Mouse (Mus musculus) kidney, embryonic 15.5 days (tissue): ENCODE data around the gene Gm28051. TPM values are rescaled to one million over a fixed set of nuclear protein-coding genes. Genes with fewer than 3 reads are reported as not detected.

Experiments
- ATAC-seq: fragments of 200-750 bp; cut with Nextera tagmentation; replicated peaks from 2 replicates; pipeline ENCODE4 v1.8.0; 2017; ENCODE audit warnings: moderate TSS enrichment; ENCODE audit not compliant: low FRiP score
- H3K27ac ChIP-seq: fragments of 300-500 bp; sonication (generic); 2 replicates; pipeline ENCODE4 v1.5.1; 2015; ENCODE audit warnings: mild to moderate bottlenecking, inconsistent platforms
- H3K27me3 ChIP-seq: fragments of 300-500 bp; sonication (generic); 2 replicates; pipeline ENCODE4 v1.6.1; 2015; ENCODE audit warnings: inconsistent platforms
- H3K36me3 ChIP-seq: fragments of 300-500 bp; sonication (generic); 2 replicates; pipeline ENCODE4 v1.6.1; 2015; ENCODE audit warnings: inconsistent platforms
- H3K4me1 ChIP-seq: fragments of 300-500 bp; sonication (generic); 2 replicates; pipeline ENCODE4 v1.6.1; 2015; ENCODE audit warnings: inconsistent platforms
- H3K4me2 ChIP-seq: fragments of 300-500 bp; sonication (generic); 2 replicates; pipeline ENCODE4 v1.6.1; 2015; ENCODE audit warnings: moderate library complexity, mild to moderate bottlenecking, inconsistent platforms
- H3K4me3 ChIP-seq: fragments of 300-500 bp; sonication (generic); replicated peaks from 2 replicates; pipeline ENCODE4 v1.5.1; 2015; ENCODE audit warnings: mild to moderate bottlenecking, inconsistent platforms
- H3K9ac ChIP-seq: fragments of 300-500 bp; sonication (generic); 2 replicates; pipeline ENCODE4 v1.6.1; 2015; ENCODE audit warnings: mild to moderate bottlenecking, inconsistent platforms
- H3K9me3 ChIP-seq: fragments of 300-500 bp; sonication (generic); replicated peaks from 2 replicates; pipeline ENCODE4 v1.6.1; 2016; ENCODE audit warnings: inconsistent platforms
- WGBS: fragments of 180-500 bp; shearing (Covaris S2); methylation state at CpG from one replicate; pipeline ENCODE4 v1.1.7; 2015; ENCODE audit warnings: mixed read lengths; 5-methylcytosine and 5-hydroxymethylcytosine counted together
- microRNA counts: library from miRNA; unstranded; fragments of <30 nt; microRNA quantifications from one replicate; lab custom pipeline; 2016
- microRNA-seq: library from miRNA; unstranded; fragments of <30 nt; microRNA quantifications from one replicate; pipeline ENCODE4, GENCODE M21; 2016
- polyA plus RNA-seq: library from polyadenylated mRNA; unstranded; fragments of >200 nt; fragmentation: Nextera tagmentation; extraction: Ambion mirVana; gene quantifications from 2 replicates; pipeline ENCODE4 v1.2.1, GENCODE M21; 2015

Gene Gm28051
- polyA plus RNA-seq, 1 experiment from 2014 or later: not detected

GRCm38 (mm10) chr12:102677089-102677488 lies 80.5 kb downstream of the Gm28051 start:
- no peak overlapping the region for H3K27ac ChIP-seq
- no peaks in the 10 kb centered on the region for H3K27me3 ChIP-seq
- H3K4me1 ChIP-seq: peaks cover 33% of the 10 kb centered on the region
- 79% methylated on average over 3 of the region's 3 CpGs for WGBS
- ATAC-seq: no peak
- H3K9ac ChIP-seq: no peak overlapping the region
- H3K9me3 ChIP-seq: no peaks in the 10 kb centered on the region
- no peak overlapping the region for H3K4me2 ChIP-seq
- no peak overlapping the region for H3K4me3 ChIP-seq
- 0 out of 2 replicates have a peak, but pooled peaks cover 7% of the 10 kb centered on the region for H3K36me3 ChIP-seq

DNA sequence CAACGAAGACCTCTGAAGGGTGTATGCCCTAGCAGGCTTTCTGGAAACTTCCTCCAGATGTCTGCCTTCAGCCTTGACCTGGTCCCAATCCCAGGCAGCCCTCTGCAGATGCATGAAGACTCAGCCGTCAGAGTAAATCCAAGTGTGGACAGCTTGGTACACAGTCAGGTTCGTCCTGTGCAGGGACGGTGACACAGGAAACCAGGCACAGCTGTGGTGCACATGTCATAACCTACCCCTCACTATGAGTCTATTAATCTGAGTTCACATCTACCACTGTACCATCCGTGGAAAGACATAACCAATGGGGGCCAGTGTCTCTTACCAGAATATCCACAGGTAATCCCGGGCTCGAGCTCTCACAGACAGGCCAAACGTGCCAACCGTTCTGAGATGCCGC lies 83.0 kb downstream of the Gm28051 start:
- Histone ChIP-seq H3K9ac (no peak overlapping the region), H3K4me3 (no peak overlapping the region), H3K36me3 (0 out of 2 replicates have a peak, but pooled peaks cover 7% of the 10 kb centered on the region), H3K27me3 (no peaks in the 10 kb centered on the region), H3K4me2 (no peak overlapping the region), H3K9me3 (no peaks in the 10 kb centered on the region), H3K27ac (no peak overlapping the region), H3K4me1 (peaks cover 31% of the 10 kb centered on the region)
- WGBS: 84% methylated on average over 10 of the region's 10 CpGs
- ATAC-seq: no peak

DNA sequence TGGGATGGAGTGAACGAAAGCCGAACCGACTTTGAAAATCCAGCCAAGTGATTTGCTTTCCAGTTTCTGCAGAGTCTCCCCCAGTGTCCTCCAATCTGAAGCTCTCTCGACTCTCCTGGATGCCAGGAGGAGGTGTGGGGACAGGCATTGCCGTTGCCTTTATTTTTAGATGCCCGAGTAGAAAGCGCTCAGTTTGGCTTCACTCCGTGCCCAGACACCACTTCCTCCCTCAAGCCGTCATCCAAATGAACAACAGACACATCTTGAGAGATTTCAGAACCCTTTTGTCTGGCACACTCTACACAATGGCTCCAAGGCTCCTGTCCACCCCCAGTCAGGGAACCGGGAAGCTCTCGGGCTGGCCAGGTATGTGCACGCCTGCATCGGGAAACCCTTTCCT lies 83.4 kb downstream of the Gm28051 start:
- no peak overlapping the region for H3K4me2 ChIP-seq
- H3K27ac ChIP-seq: no peak overlapping the region
- H3K27me3 ChIP-seq: no peaks in the 10 kb centered on the region
- peaks cover 27% of the 10 kb centered on the region for H3K4me1 ChIP-seq
- H3K9ac ChIP-seq: no peak overlapping the region
- H3K9me3 ChIP-seq: no peaks in the 10 kb centered on the region
- no peak for ATAC-seq
- H3K36me3 ChIP-seq: 0 out of 2 replicates have a peak, but pooled peaks cover 7% of the 10 kb centered on the region
- no peak overlapping the region for H3K4me3 ChIP-seq
- 92% methylated on average over 13 of the region's 13 CpGs for WGBS

DNA sequence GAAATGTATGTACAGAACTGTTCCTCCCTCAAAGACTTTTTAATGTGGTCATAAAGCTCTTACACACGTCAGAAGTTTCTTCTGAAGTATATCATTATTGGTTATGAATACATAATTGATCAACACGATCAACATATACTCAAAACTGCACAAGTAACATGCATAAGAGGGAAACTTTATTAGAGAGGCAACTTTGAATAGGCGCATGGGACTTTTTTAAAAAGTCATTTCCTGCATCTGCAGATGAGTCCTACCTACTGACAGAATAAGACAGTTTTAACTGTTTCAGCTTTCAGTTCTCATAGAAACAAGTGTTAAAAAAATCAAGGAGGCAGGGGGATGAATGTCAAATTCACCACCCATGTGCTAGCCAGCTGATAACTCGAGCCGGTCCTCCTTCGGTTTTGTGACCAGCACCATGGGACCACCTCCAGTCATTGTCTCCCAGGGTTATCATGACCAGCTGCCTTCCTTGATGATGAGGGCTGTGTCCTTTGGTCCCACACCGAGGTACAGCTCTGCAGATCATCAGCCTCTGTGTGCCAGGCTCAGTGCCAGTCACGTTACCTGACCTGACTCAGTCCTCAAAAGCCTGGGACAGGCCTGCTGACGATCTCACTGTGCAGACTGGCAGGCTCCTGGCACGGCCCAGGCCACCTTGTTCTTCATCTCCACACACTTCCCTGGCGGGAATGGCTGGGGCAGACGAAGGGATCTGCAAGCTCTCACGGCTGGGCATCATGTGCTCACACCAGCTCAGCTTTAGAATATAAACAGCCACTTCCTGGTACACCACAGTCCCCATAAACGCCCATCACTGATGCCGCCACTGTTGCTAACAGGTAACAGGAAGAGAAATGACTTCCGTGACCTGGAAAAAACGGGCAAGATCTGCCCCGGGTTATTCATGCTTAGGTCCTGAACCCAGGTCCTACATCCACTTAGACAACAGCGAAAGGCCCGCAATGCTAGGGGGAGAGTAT lies 84.4 kb downstream of the Gm28051 start:
- Histone ChIP-seq H3K27me3 (no peaks in the 10 kb centered on the region), H3K9ac (no peak overlapping the region), H3K4me2 (no peak overlapping the region), H3K9me3 (no peaks in the 10 kb centered on the region), H3K4me1 (peaks cover 22% of the 10 kb centered on the region), H3K36me3 (0 out of 2 replicates have a peak, but pooled peaks cover 7% of the 10 kb centered on the region), H3K4me3 (no peak overlapping the region), H3K27ac (no peak overlapping the region)
- WGBS: 82% methylated on average over 20 of the region's 20 CpGs
- ATAC-seq: no peak

- Histone ChIP-seq H3K9ac (no peak overlapping the region), H3K27me3 (no peaks in the 10 kb centered on the region), H3K4me2 (no peak overlapping the region), H3K4me3 (no peak overlapping the region), H3K9me3 (no peaks in the 10 kb centered on the region), H3K36me3 (0 out of 2 replicates have a peak, but pooled peaks cover 7% of the 10 kb centered on the region), H3K4me1 (peaks cover 22% of the 10 kb centered on the region), H3K27ac (peak overlapping the region; percentile 18; the same call in 1 of the 2 replicates)
- 32% methylated on average over 8 of the region's 8 CpGs for WGBS
- no peak for ATAC-seq
Observed at GRCm38 (mm10) chr12:102672176-102672575, 85.4 kb downstream of the Gm28051 start.

GRCm38 (mm10) chr12:102670848-102671247 lies 86.7 kb downstream of the Gm28051 start:
- 56% methylated on average over 8 of the region's 8 CpGs for WGBS
- H3K27ac ChIP-seq: no peak overlapping the region
- no peak overlapping the region for H3K4me2 ChIP-seq
- no peak for ATAC-seq
- no peak overlapping the region for H3K9ac ChIP-seq
- H3K4me3 ChIP-seq: no peak overlapping the region
- H3K27me3 ChIP-seq: no peaks in the 10 kb centered on the region
- H3K9me3 ChIP-seq: no peaks in the 10 kb centered on the region
- H3K4me1 ChIP-seq: peaks cover 33% of the 10 kb centered on the region
- 0 out of 2 replicates have a peak, but pooled peaks cover 7% of the 10 kb centered on the region for H3K36me3 ChIP-seq

MicroRNAs within 50 kb of the gene (microRNA counts, 519-probe panel; counts per million panel counts)
- microRNA mmu-miR-1936 (lab: Ali Mortazavi, UCI): 31.7 counts per million

Small RNAs within 50 kb of the gene (microRNA-seq; reads per million reads assigned to microRNA genes)
- gene Mir1936: not detected

Other genes with a start within 250 kb of the Gm28051 start
- gene Chga, start 202.8 kb downstream of the Gm28051 start, polyA plus RNA-seq: 6.1 and 30.2 TPM in 2 replicates
- 18.9 and 20.8 TPM in 2 replicates for gene Itpk1, start 52.8 kb downstream of the Gm28051 start, polyA plus RNA-seq
- gene Moap1, start 14.1 kb downstream of the Gm28051 start, polyA plus RNA-seq: 24.5 and 25.4 TPM in 2 replicates
- gene Tmem251, start 14.0 kb downstream of the Gm28051 start, polyA plus RNA-seq: 10.0 and 10.8 TPM in 2 replicates
- gene Gon7, start within 50 bp of the Gm28051 start, polyA plus RNA-seq: 33.7 and 38.7 TPM in 2 replicates
- gene Ubr7, start 202 bp upstream of the Gm28051 start, polyA plus RNA-seq: 42.4 and 44.5 TPM in 2 replicates
- gene Gm20604, start 907 bp upstream of the Gm28051 start, polyA plus RNA-seq: 24.7 and 26.0 TPM in 2 replicates
- 18.5 and 19.1 TPM in 2 replicates for gene Btbd7, start 120.7 kb upstream of the Gm28051 start, polyA plus RNA-seq
- gene Cox8c, start 141.6 kb upstream of the Gm28051 start, polyA plus RNA-seq: not detected in 2 replicates
- 0.19 and 0.25 TPM in 2 replicates for gene Unc79, start 191.1 kb upstream of the Gm28051 start, polyA plus RNA-seq